Mouse (Mus musculus): Measurements from ENCODE around the gene Wdr64. TPM values are rescaled to one million over a fixed set of nuclear protein-coding genes. Genes with fewer than 3 reads are reported as not detected.

Wdr64 gene
- not detected for total RNA-seq (2021)

DNA sequence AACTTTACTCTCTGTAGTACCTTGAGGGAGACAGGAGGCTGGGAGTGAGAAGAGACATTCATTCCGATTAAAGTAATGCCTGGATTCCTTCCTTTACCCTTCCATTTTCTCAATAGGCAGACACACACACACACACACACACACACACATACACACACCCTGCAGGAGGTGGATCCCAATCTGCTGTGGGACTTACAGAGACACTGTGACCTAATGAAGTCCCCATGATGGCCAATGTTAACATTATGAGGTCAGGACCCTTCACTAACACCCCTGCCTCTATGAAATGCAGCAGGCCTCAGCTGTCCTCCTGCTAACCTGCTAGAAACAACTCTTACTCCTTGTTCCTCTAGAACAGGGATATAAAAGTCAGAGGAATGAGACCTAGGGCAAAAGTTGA, at the start of gene Wdr64:
Wdr64 (plus strand) TSS at position 301 of the 400 bp plus-strand sequence.
- no peak for DNase-seq (ENCODE audit: extremely low spot score in 1 of 2, low spot score in 1 of 2)

DNA sequence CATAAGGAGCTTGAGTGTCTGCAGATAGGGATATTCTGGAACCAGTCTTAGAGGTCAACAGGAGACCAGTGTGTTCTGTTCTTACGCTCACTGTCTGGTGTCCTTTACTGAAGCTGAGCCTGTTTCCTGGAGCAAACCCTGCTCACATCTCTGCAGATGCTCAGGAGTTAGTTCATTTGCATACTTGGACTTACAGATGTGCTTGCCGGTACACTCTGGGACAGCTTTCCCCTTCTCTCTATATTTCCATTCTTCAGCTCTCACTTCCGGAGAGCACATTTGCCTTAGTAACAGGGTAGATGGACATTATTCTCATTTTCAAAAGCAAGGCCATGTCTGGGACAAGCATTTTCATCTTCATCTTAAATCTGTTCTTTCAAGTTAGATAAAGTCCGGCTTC, 49.8 kb upstream of the Wdr64 start:
- no peak for DNase-seq (ENCODE audit: extremely low spot score in 1 of 2, low spot score in 1 of 2)

DNA sequence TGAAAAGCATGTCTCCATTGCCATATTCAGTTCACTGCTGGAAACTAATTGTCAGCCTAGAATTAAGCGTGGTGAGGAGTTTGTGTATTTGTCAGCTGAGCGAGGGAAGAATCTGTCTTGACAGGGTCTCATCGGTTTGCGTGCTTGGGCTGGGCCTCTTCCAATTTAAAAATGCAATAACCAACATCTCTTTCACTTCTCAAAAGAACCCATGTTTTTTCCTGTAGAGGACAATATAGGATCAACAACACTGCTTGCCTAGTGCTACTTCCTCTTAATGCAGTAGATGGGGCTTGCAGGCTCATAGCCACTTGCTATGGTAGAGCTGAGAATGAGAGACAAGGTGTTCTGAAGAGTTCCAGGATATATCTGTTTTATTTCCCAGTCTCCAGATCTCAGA, 38.5 kb upstream of the Wdr64 start:
- DNase-seq (ENCODE audit: extremely low spot score in 1 of 2, low spot score in 1 of 2), result no peak

DNA sequence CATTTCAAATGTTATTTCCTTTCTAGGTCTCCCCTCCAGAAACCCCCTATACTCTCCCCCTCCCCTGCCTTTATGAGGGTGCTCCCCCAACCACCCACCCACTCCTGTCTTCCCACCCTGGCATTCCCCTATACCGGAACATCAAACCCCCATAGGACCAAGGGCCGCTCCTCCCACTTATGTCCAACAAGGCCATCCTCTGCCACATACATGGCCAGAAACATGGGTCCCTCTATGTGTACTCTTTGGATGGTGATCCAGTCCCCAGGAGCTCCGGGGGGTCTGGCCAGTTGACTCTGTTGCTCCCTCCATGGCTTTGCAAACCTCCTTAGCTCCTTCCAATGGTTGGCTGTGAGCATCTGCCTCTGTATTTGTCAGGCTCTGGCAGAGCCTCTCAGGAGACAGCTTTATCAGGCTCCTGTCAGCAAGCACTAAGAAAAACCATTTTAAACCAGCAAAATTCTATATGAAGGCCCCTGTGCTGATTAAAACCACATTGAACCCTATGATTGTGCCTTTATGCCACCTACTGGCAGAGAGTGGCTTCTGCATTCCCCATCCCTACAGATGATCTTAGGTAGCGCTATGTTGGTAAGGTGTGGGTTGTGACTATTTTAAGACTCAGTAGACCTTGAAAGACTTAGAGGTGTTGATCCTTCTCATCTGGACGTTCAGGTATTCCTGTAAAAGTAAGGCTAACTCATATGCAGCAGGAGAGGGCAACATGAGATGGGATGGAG, 29.6 kb upstream of the Wdr64 start:
- peak in 1 of 2 experiments; percentile 15 for DNase-seq (ENCODE audit: extremely low spot score in 1 of 2, low spot score in 1 of 2)

DNA sequence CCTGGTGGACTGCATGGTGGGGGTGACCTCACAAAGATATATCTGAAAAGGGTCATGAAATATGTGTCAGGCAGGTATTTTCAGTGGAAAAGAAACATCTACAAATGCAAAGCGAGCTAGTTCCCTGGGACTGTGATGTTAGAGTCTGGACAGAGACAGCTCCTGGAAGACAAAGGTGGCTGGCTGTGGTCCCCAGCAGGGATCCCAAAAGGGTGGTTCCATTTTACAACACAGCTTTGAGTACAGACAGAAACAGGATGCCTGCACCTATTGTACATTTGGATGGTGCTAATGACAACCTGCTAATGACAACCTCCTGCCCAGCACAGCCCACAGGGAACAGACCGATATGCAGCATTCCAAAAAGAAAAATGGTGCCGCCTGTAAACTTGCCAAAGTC, 28.9 kb upstream of the Wdr64 start:
- DNase-seq (ENCODE audit: extremely low spot score in 1 of 2, low spot score in 1 of 2), result no peak

- no peak for DNase-seq (ENCODE audit: extremely low spot score in 1 of 2, low spot score in 1 of 2)
Observed at GRCm38 (mm10) chr1:175670042-175670441, 28.4 kb upstream of the Wdr64 start.

DNA sequence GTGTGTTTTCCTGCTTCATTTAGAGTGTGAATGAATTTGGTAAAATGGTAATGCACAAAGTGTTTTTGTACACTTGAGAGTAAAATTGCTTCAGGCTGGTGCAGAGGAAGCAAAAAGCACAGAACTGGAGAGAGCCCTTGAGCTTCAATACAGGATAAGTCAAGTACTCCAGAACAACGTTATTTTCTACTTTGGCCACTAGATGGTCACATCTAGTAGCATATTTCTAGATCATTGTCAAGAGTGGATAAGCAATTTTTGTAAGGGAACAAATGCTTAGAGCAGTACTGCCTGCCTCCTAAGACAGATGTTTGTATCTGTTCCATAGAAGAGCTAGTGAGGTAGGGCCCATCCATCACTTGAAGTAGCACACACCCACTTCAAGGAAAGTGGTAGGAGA, 26.8 kb upstream of the Wdr64 start:
- DNase-seq (ENCODE audit: extremely low spot score in 1 of 2, low spot score in 1 of 2), result no peak

GRCm38 (mm10) chr1:175673563-175674325, 24.6 kb upstream of the Wdr64 start:
- DNase-seq (ENCODE audit: extremely low spot score in 1 of 2, low spot score in 1 of 2), result no peak

- no peak for DNase-seq (ENCODE audit: extremely low spot score in 1 of 2, low spot score in 1 of 2)
Observed at GRCm38 (mm10) chr1:175675116-175675515, 23.3 kb upstream of the Wdr64 start.

- no peak for DNase-seq (ENCODE audit: extremely low spot score in 1 of 2, low spot score in 1 of 2)
Observed at GRCm38 (mm10) chr1:175677459-175677858, 20.9 kb upstream of the Wdr64 start.

DNA sequence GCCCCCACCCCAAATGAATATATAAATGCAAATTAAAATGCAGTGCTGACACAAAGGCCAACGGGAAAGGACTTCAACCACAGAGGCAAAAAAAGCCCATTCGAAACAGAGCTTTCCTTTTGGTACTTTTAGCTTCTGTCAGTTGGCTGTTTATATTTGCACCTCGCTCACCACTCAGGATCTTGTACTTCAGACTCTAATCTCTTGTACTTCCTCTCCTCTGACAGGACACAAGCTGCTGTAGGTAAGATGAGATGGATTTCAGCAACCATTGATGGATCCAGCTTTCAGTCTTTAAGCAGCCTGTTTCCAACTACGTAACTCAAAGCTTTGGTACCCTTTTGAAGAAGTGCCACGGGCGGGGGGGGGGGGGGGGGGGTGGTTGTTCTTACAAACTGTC, 17.4 kb upstream of the Wdr64 start:
- DNase-seq (ENCODE audit: extremely low spot score in 1 of 2, low spot score in 1 of 2), result no peak

GRCm38 (mm10) chr1:175691686-175692245, 6.6 kb upstream of the Wdr64 start:
- DNase-seq (ENCODE audit: extremely low spot score in 1 of 2, low spot score in 1 of 2), result peak in 1 of 2 experiments; percentile 7

GRCm38 (mm10) chr1:175692246-175692996, 6.0 kb upstream of the Wdr64 start, which contains the start of the genes Opn3 and Chml:
Gene Opn3 (minus strand): TSS chr1:175692776.
Gene Chml (minus strand): TSS chr1:175692901.
- DNase-seq (ENCODE audit: extremely low spot score in 1 of 2, low spot score in 1 of 2), result peak; percentile 83 to 89

DNA sequence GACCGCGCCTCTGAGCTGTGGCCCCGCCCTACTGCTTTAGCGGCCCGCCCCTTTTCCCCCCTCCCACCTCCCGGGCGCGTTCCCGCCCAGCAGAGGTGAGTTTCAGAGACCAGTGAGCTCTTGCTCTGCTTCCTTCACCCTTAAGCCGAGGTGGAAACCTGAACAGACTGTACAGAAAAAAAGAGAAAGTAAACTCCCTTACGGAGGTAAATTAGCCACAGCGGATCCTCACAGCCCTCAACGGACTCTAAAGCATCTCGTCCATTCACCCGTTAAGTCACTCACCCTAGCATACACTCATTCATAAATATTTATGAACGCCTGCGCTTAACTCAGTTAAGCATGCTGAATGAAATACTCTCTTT, 5.4 kb upstream of the Wdr64 start:
- DNase-seq (ENCODE audit: extremely low spot score in 1 of 2, low spot score in 1 of 2), result no peak

- DNase-seq (ENCODE audit: extremely low spot score in 1 of 2, low spot score in 1 of 2), result no peak
Observed at GRCm38 (mm10) chr1:175693429-175693960, 4.9 kb upstream of the Wdr64 start.

GRCm38 (mm10) chr1:175699375-175699774, 982 bp downstream of the Wdr64 start:
- DNase-seq (ENCODE audit: extremely low spot score in 1 of 2, low spot score in 1 of 2), result no peak

- no peak for DNase-seq (ENCODE audit: extremely low spot score in 1 of 2, low spot score in 1 of 2)
Observed at GRCm38 (mm10) chr1:175699796-175700195, 1.4 kb downstream of the Wdr64 start.

GRCm38 (mm10) chr1:175701145-175701544, 2.8 kb downstream of the Wdr64 start:
- no peak for DNase-seq (ENCODE audit: extremely low spot score in 1 of 2, low spot score in 1 of 2)

DNA sequence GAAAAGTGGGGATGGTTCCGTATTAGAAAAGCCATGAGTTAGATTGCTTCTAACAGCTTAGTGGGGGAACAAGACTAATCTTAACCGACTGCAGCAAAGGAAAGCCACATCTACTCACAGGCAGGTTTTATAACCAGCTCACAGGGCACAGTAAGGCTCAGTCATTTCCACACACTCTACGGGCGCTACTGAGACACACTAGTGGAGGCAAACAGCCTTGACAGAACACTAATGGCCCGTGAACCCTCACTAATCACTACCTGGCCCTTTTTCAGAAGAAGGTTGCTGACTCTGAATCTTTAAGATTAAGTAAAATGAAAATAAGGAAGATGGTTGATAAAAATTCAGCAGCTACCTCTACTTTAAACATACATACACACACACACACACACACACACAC, 9.2 kb downstream of the Wdr64 start:
- no peak for DNase-seq (ENCODE audit: extremely low spot score in 1 of 2, low spot score in 1 of 2)

DNA sequence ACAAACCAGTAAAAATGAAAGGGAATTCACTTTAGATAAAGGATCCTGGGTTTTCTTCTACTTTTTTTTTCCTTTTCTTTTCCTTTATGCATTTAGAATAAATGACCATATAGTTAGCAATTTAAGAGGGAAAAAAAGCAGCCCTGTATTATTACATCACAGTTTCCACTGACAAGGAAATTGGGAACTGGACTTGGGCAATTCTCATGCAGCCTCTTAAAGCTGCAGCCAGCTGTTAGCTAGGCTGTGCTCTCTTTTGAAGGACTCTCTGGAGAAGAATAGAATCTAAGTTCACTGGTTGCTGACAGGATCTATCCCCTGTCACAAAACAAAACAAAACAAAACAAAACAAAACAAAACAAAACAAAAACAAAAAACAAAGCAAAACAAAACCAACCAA, 9.6 kb downstream of the Wdr64 start:
- DNase-seq (ENCODE audit: extremely low spot score in 1 of 2, low spot score in 1 of 2), result no peak
